Mouse (Mus musculus): Measurements from ENCODE around the gene Mpp3. TPM values are rescaled to one million over a fixed set of nuclear protein-coding genes. Genes with fewer than 3 reads are reported as not detected.
"Not testable (repeated sequence)": the region's sequence is repeated elsewhere in the genome, so short reads cannot be mapped to it uniquely, and the experiment has no call there.

Mpp3 gene
- total RNA-seq, 2 experiments from 2014 or later = not detected

GRCm38 (mm10) chr11:102013201-102013600 is 15.1 kb downstream of the Mpp3 start:
- ATAC-seq (replicated peaks; ENCODE audit: poor library complexity) = no peak

GRCm38 (mm10) chr11:102011510-102011909 is 16.8 kb downstream of the Mpp3 start:
- no peak for ATAC-seq (replicated peaks; ENCODE audit: poor library complexity)

GRCm38 (mm10) chr11:102010140-102010539 is 18.1 kb downstream of the Mpp3 start:
- no peak for ATAC-seq (replicated peaks; ENCODE audit: poor library complexity)

DNA sequence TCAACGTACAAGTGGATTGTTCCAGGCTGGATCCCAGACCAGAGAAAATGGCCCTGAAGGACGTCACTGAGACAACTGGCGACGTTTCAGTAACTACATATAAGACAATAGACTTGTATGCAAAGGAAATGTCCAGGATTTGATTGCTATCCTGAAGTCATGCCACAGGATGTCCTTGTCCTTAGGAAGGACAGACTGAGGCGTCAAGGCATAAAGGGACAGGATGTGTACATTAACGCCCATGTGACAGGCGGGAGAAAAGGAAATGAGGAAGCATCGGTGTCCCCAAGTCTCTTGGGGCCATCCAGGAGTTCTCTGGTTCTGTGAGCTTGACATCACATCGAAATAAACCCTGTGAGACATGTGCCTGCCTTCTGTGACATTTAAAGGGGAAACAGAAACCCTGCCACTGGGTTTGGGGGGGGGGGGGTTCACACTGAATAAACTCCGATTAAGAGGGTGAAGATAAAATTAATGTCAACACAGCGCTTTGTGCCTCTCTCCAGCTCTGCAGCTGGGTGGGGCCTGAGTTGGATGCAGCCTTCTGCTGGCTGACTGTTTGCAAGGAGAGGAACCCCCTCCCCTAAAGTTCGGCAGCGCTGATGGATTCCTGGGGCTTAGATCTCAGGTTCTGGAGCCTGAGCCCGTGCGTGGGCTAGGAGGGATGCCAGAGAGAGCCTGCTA is 19.2 kb downstream of the Mpp3 start:
- no peak for ATAC-seq (replicated peaks; ENCODE audit: poor library complexity)

DNA sequence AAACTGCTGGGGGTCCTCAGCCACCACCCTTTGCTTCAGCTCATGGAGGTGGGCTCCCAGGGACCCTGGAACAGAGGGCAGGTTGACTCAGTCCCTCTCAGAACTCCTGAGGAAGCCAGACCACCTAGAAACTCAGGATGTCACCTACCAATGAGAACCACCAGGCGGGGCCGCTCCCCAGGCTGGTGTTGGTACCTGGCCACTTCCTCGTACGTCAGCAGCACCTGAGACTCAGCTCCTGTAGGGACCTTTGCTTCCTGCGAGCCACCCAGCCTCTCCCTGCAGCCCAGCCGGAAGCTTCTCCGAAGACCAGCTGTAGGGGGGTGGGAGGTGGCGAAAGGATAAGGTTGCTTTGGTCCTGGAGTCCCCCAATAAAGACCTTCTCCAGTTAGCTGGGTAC is 19.9 kb downstream of the Mpp3 start:
- no peak for ATAC-seq (replicated peaks; ENCODE audit: poor library complexity)

GRCm38 (mm10) chr11:102006688-102007087 is 21.6 kb downstream of the Mpp3 start:
- ATAC-seq (replicated peaks; ENCODE audit: poor library complexity) = no peak

DNA sequence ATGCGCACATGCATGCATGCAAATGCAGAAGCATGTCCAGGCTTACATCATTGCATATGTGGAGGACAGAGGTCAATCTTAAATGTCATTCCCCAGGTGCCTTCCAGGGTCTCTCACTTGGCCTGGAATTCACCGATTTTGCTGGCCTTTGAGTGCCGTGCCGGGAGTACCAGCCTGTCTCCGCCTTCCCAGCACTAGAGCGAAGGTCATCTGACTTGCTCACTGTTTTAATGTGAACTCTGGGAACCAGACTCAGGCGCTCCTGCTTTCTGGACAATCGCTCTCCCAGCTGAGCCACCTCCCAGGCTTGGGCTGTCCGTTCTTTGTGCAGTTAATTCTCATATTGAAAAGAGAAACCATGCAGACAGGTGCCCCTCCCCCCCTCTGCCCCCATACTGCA is 22.0 kb downstream of the Mpp3 start:
- ATAC-seq (replicated peaks; ENCODE audit: poor library complexity) = no peak

DNA sequence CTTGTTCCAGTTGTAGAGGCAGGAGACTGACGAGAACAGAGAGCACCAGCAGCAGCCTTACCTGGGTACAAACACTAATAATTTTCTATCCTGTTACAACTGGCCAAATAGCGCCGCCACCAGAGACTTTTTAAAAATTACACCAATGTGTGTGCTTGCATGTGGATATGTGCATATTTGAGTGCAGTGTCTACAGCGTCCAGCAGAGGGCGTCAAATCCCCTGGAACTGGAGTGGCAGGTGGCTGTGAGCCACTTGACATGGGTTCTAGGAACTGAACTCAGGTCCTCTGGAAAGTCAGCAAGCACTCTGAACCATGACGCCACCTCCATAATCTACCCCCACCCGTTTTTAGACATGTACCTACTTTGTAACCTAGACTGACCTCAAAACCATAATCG is 24.0 kb downstream of the Mpp3 start:
- ATAC-seq (replicated peaks; ENCODE audit: poor library complexity) = no peak

DNA sequence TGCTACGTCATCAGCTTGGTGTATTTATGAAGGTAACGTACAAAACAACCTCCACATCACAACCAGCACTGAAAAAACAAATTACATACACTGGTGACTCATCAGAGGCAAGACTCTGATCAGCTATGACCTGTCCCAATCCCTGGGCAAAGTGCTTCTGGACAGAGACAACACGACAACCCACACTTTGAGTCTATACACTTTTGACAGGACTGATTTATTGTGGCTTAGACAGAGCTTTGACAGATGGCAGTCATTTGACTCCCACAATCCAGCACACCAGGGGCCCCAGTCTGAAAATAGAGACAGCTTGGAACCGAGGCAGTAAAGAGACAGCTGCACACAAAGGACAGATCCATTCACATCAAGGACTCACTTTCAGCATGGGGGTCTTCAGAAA is 28.8 kb downstream of the Mpp3 start:
- ATAC-seq (replicated peaks; ENCODE audit: poor library complexity) = no peak

GRCm38 (mm10) chr11:101998258-101998657 is 30.0 kb downstream of the Mpp3 start:
- ATAC-seq (replicated peaks; ENCODE audit: poor library complexity) = no peak

DNA sequence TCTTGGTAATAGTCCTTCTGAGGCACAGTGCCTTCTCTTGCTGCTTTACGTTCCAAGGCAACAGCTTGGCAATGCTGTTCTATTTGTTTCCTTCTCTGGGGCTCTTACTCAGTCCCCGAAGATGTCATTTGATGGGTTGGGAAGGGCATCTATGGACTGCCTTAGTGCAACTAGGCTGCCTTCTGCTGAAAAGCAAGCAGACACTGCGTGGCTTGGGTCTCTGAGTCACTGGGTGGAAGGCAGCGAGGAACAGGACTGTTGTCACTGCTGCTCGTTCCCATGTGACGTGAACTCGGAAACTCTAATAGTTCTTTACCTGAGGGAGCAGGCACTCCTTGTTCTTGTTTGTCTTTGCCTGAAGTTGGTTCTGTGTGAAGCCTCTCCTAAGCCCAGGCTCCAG is 32.3 kb downstream of the Mpp3 start:
- ATAC-seq (replicated peaks; ENCODE audit: poor library complexity) = no peak

DNA sequence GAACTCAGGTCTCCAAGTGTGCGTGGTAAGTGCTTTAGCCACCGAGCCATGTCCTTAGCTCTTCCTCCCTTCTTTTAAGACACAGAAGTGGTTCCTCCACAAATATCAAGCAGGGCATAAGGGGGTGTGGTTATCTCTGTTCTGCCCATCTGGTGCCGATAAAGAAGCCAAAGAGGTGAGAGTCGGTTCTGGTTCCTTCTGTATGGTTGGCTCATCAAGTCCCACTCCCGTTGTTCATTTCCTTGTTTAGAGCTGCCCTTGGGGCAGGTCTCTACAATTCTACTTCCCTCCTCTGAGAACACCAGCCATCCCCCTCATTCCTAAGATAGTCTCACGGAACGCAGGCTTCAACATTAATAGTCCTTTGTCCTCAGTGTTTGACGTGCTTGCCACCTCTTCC is 34.2 kb downstream of the Mpp3 start:
- ATAC-seq (replicated peaks; ENCODE audit: poor library complexity) = peak; percentile 78

GRCm38 (mm10) chr11:101992411-101992810 is 35.9 kb downstream of the Mpp3 start:
- no peak for ATAC-seq (replicated peaks; ENCODE audit: poor library complexity)

- ATAC-seq (replicated peaks; ENCODE audit: poor library complexity) = no peak
These were observed 36.4 kb downstream of the Mpp3 start for GRCm38 (mm10) chr11:101991813-101992212.

DNA sequence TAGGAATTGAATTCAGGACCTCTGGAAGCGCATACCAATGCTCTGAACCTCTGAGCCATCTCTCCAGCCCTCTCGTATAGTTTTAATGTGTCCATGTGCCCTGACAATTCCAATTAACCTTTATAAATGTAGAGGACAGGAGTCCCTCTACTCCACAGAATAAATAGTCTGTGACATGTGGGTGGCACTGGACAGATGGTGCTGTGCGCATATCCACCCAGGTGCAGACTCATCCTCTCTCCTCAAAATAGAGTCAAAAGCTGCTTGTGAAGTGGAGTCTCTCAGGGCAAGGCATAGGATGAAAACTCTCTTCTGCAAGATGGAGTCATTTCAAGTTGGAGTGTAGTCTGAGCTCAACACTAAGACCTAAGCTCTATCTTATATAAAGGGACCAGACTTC is 38.0 kb downstream of the Mpp3 start:
- ATAC-seq (replicated peaks; ENCODE audit: poor library complexity) = no peak

GRCm38 (mm10) chr11:101986913-101987312 is 41.3 kb downstream of the Mpp3 start, which contains the start of gene Dusp3:
Dusp3 (minus strand) TSS chr11:101987013.
- ATAC-seq (replicated peaks; ENCODE audit: poor library complexity) = no peak

DNA sequence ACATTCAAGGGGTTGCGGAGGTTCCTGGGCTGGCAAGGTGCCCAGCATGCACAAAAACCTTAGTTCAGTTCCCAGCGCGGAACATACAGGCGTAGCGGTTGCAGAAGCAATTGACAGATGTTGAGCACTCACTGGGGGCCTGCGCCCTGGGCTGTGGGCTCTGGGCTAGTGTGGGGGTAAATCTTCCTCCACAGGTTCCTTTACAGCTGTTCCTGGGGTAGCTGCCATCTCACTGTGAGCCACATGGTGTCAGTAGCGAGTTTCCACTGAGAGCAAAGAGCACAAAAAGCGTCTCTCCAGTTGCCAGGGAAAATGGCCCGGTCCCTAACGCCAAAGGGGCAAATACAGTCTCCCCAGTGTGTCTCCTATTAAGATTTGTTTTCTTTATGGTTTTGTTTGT is 42.3 kb downstream of the Mpp3 start:
- peak; percentile 64 for ATAC-seq (replicated peaks; ENCODE audit: poor library complexity)

DNA sequence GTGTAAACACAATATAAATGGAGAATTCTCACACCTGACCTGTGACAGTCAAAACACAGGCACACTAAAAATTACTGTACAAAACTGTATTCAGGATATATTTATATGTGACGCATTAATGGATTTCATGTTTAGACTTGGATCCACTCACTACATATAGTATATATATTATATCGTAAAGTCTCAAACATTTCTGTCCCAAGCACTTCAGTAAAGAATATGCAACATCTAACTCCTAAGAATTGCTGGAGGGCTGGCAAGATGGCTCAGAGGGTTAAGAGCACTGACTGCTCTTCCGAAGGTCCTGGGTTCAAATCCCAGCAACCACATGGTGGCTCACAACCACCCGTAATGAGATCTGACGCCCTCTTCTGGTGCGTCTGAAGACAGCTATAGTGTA is 42.8 kb downstream of the Mpp3 start:
- not testable (repeated sequence) for ATAC-seq (replicated peaks; ENCODE audit: poor library complexity)

GRCm38 (mm10) chr11:101984054-101985025 is 43.9 kb downstream of the Mpp3 start, which contains the start of gene Cfap97d1:
Cfap97d1 (plus strand) TSS chr11:101984279.
- peak; percentile 71 for ATAC-seq (replicated peaks; ENCODE audit: poor library complexity)

DNA sequence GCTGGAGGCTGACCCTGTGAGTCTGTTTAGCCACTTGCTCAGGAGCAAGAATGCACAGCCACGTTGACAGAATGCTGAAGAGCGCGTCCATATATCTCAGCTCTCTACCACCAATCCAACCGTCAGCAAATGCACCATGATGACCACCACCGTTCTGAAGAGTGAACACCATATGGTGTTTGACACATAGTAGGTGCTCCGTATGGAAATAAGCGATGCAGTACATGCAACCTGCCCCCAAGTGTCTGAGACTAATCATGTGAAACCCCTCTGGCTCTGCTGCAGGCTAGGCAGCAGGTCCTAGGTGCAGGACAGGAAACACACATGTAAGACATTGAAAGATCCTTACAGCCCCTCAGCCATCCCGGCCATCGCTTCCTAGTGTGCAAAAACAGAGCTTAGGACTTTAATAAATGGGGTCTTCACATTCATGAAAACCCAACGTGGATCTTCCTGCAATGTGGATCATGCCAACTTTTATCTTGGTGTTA is 44.8 kb downstream of the Mpp3 start:
- no peak for ATAC-seq (replicated peaks; ENCODE audit: poor library complexity)

DNA sequence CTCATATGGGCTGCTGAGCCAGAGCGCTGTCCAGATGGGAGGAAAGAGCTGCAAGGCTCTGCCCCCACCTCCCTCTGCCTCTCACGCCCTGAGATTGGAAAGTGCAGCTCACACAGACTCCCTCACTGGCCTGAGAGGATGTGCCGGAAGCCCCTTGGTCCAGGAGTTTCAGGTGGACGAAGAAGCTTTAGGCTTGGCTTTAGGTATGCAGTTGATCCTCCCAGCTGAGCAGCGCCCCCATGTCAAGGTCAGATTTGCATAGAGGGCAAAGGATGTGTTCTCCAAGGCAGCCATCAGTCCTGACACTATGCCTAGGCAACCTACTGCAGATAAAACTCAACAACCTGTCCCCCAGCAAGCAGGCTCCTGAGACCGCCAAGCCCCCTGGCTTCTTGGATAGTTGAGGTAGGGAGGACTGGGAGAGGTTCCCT is 45.3 kb downstream of the Mpp3 start:
- ATAC-seq (replicated peaks; ENCODE audit: poor library complexity) = no peak

DNA sequence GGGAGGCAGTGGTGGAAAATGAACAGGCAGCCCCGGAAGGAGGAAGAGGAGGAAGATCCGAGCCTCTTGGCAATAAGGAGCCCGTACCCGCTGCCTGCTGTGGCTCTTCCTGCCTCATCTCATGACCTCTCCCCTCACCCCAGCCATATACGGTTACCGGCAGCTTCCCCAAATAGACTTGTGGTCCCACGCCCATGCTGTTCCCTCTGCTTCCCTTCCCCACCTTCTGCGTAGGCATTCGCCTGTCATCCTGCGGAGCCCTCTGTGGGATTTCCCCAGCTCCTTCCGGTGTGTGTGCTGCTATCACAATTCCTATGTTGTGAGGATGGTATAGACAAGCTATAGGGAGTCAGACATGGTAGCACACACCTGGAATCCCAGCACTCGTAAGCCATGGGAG is 46.4 kb downstream of the Mpp3 start:
- peak; percentile 57 for ATAC-seq (replicated peaks; ENCODE audit: poor library complexity)

Measured in megakaryocyte progenitor cell, adult 5-6 weeks (primary cell).